7 mouse cellular contexts compared by ENCODE assay signal in genomic region chr2:105016192-105016966, GRCm38 (mm10). TPM values are rescaled to one million over a fixed set of nuclear protein-coding genes. Genes with fewer than 3 reads are reported as not detected.
DNase-seq lines count a peak whose midpoint lies in the region; ATAC-seq lines count a peak whose summit lies in the region.

No protein-coding gene starts in this region.

- peaks cover 6% of the 10 kb centered on the region; the same call in 1 of the 2 replicates for H3K4me1 ChIP-seq in neural tube, embryonic 11.5 days (ENCODE audit: control insufficient read depth, insufficient read depth, low read length)
- peaks cover 8% of the 10 kb centered on the region; the same call in 1 of the 2 replicates for H3K4me1 ChIP-seq in embryonic facial prominence, embryonic 12.5 days
- H3K4me1 ChIP-seq in intestine, embryonic 14.5 days (replicated peaks; ENCODE audit: control insufficient read depth, insufficient read depth, low read length): peaks cover 12% of the 10 kb centered on the region; the same call in 1 of the 2 replicates
- H3K4me1 ChIP-seq in neural tube, embryonic 14.5 days (ENCODE audit: control insufficient read depth, insufficient read depth, low read length): peaks cover 8% of the 10 kb centered on the region; the same call in 1 of the 2 replicates

- peak overlapping the region; percentile 89 for H3K9ac ChIP-seq in neural tube, embryonic 11.5 days (ENCODE audit: low read length)
- H3K9ac ChIP-seq in embryonic facial prominence, embryonic 12.5 days: peak overlapping the region; percentile 81
- peak overlapping the region; percentile 90 for H3K9ac ChIP-seq in intestine, embryonic 14.5 days (ENCODE audit: low read length)
- H3K9ac ChIP-seq in neural tube, embryonic 14.5 days (replicated peaks; ENCODE audit: low read depth, low read length): peak overlapping the region; percentile 91

- ATAC-seq in neural tube, embryonic 11.5 days (ENCODE audit: insufficient read depth, low FRiP score, low TSS enrichment): peak; percentile 79
- ATAC-seq in embryonic facial prominence, embryonic 12.5 days (ENCODE audit: insufficient number of reproducible peaks, insufficient read depth, low FRiP score, low TSS enrichment): peak; percentile 78; the same call in 1 of the 2 replicates
- ATAC-seq in intestine, embryonic 14.5 days (replicated peaks; ENCODE audit: low FRiP score, low TSS enrichment, low read depth): peak; percentile 81; the same call in 1 of the 2 replicates
- ATAC-seq in neural tube, embryonic 14.5 days (ENCODE audit: low read depth): peak; percentile 87

- no peak for DNase-seq in neural tube, embryonic 11.5 days (ENCODE audit: low spot score)
- DNase-seq in neural tube, embryonic 10.5 days (ENCODE audit: extremely low spot score, low spot score): no peak
- no peak for DNase-seq in intestine, embryonic 14.5 days (ENCODE audit: low spot score)
- DNase-seq in spleen, postnatal 14 days (ENCODE audit: low spot score in 2 of 2): no peak
- no peak for DNase-seq in adrenal gland, adult 18-20 months (ENCODE audit: low spot score in 2 of 2)

- peak overlapping the region; percentile 53; the same call in 1 of the 2 replicates for H3K27ac ChIP-seq in neural tube, embryonic 11.5 days (ENCODE audit: low read depth, low read length)
- H3K27ac ChIP-seq in embryonic facial prominence, embryonic 12.5 days: peak overlapping the region; percentile 80; the same call in 1 of the 2 replicates
- peak overlapping the region; percentile 76 for H3K27ac ChIP-seq in intestine, embryonic 14.5 days (ENCODE audit: low read depth)
- H3K27ac ChIP-seq in neural tube, embryonic 14.5 days (ENCODE audit: low read depth, low read length): peak overlapping the region; percentile 72

- H3K4me3 ChIP-seq in neural tube, embryonic 11.5 days (ENCODE audit: low read depth, low read length): peak overlapping the region; percentile 95
- peak overlapping the region; percentile 80 for H3K4me3 ChIP-seq in embryonic facial prominence, embryonic 12.5 days
- peak overlapping the region; percentile 97 for H3K4me3 ChIP-seq in intestine, embryonic 14.5 days (ENCODE audit: low read depth, low read length)
- peak overlapping the region; percentile 97 for H3K4me3 ChIP-seq in neural tube, embryonic 14.5 days (ENCODE audit: low read depth, low read length)

- H3K36me3 ChIP-seq in neural tube, embryonic 11.5 days (ENCODE audit: control insufficient read depth, insufficient read depth, low read length): peaks cover 2% of the 10 kb centered on the region; the same call in 1 of the 2 replicates
- H3K36me3 ChIP-seq in embryonic facial prominence, embryonic 12.5 days: peaks cover 17% of the 10 kb centered on the region
- peaks cover 27% of the 10 kb centered on the region for H3K36me3 ChIP-seq in intestine, embryonic 14.5 days (ENCODE audit: control insufficient read depth, insufficient read depth, low read length)
- H3K36me3 ChIP-seq in neural tube, embryonic 14.5 days (ENCODE audit: control insufficient read depth, insufficient read depth, low read length): peaks cover 15% of the 10 kb centered on the region

- H3K27me3 ChIP-seq in neural tube, embryonic 11.5 days (ENCODE audit: control insufficient read depth, insufficient read depth, low read length): no peaks in the 10 kb centered on the region
- H3K27me3 ChIP-seq in embryonic facial prominence, embryonic 12.5 days: no peaks in the 10 kb centered on the region
- H3K27me3 ChIP-seq in intestine, embryonic 14.5 days (replicated peaks; ENCODE audit: control insufficient read depth, insufficient read depth, low read length): no peaks in the 10 kb centered on the region
- H3K27me3 ChIP-seq in neural tube, embryonic 14.5 days (ENCODE audit: control insufficient read depth, insufficient read depth, low read length): no peaks in the 10 kb centered on the region

- H3K4me2 ChIP-seq in neural tube, embryonic 11.5 days (ENCODE audit: low read depth): peak overlapping the region; percentile 80
- H3K4me2 ChIP-seq in embryonic facial prominence, embryonic 12.5 days (replicated peaks): peak overlapping the region; percentile 88
- peak overlapping the region; percentile 86 for H3K4me2 ChIP-seq in intestine, embryonic 14.5 days (ENCODE audit: low read length)
- H3K4me2 ChIP-seq in neural tube, embryonic 14.5 days (ENCODE audit: low read depth, low read length): peak overlapping the region; percentile 86

- no peaks in the 10 kb centered on the region for H3K9me3 ChIP-seq in neural tube, embryonic 11.5 days (ENCODE audit: control insufficient read depth, low read length)
- H3K9me3 ChIP-seq in embryonic facial prominence, embryonic 12.5 days: no peaks in the 10 kb centered on the region
- no peaks in the 10 kb centered on the region for H3K9me3 ChIP-seq in intestine, embryonic 14.5 days (ENCODE audit: control insufficient read depth, low read length)
- H3K9me3 ChIP-seq in neural tube, embryonic 14.5 days (ENCODE audit: control insufficient read depth, low read length): no peaks in the 10 kb centered on the region

- WGBS in neural tube, embryonic 11.5 days: under 1% methylated on average over 43 of the region's 43 CpGs
- WGBS in embryonic facial prominence, embryonic 12.5 days: under 1% methylated on average over 43 of the region's 43 CpGs
- WGBS in intestine, embryonic 14.5 days: under 1% methylated on average over 43 of the region's 43 CpGs
- WGBS in neural tube, embryonic 14.5 days: under 1% methylated on average over 43 of the region's 43 CpGs

RNA-seq across cellular contexts. Expression of gene Eif3m, which starts 0.5 kb away (rescaled TPM):
- 282 and 295 TPM in 2 replicates for polyA plus RNA-seq in neural tube, embryonic 11.5 days (2014; fragmentation: Nextera tagmentation; extraction: Ambion mirVana)
- 276 and 283 TPM in 2 replicates for polyA plus RNA-seq in embryonic facial prominence, embryonic 12.5 days (2016; fragmentation: Nextera tagmentation; extraction: Ambion mirVana)
- polyA plus RNA-seq in intestine, embryonic 14.5 days (2014; fragmentation: Nextera tagmentation; extraction: Ambion mirVana): 303 and 311 TPM in 2 replicates
- polyA plus RNA-seq in neural tube, embryonic 14.5 days (2014; fragmentation: Nextera tagmentation; extraction: Ambion mirVana): 194 and 200 TPM in 2 replicates
- total RNA-seq in adrenal gland, adult 18-20 months (2021): 100 to 1,000 TPM; 132 to 142 TPM
